Mouse (Mus musculus): ENCODE measurements around the gene 4932438H23Rik.

The 4932438H23Rik gene

DNA sequence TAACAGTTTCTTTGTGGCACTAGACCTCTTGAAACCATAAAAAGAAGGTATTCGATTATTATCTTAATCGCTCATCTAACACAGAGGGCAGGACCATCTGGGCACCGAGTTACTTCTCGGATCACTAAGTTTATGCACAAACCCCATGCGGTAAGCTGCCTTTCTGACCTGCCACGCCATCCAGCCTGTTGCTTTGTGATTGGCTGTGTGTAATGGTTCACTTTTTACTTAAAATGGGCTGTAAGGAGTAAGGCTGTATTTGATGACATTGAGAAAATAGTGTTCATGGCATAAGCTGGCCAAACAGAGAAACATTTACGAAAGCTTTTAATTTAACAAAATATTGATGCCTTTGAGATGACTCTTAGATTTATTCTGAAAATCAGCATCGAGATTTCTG is at the start of gene 4932438H23Rik:
Gene 4932438H23Rik, minus strand, starts transcription at position 101 of the 400 bp plus-strand sequence.
- in situ Hi-C loops (cut with MboI) = loop anchor here (25.0 kb wide), 1 partner anchor 792 kb away; no protein-coding TSS in a partner anchor

DNA sequence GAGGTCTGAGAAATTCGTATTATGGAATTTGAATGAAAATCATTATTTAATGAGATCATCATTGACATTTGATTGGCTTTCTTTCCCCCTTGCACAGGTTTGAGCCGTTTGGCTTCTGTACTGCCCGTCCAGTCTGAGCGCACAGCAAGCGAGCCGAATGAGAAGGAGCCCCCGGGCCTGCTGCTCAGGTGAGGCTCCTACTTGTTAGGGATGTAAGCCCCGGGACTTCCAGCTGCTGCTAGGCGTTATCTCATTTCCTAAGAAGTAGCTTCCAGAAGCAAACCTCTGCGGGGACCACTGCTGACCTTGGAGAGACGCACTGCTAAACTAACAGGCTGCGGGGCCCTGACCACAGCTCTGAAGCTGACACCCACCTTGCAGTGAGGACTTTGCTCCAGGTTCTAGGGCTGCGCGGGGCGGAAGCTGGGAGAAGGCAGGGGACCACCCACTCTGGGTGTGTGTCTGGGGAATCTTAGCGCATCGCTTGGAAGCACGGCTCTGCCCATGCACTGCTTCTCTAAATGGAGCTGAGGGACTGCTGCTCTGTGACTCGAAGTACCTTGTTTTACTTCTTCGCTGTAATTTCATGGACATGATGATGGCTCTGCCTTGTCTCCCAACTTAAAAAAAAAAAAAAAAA is 46.2 kb upstream of the 4932438H23Rik start:
- in situ Hi-C loops (cut with MboI) = no loop called here

DNA sequence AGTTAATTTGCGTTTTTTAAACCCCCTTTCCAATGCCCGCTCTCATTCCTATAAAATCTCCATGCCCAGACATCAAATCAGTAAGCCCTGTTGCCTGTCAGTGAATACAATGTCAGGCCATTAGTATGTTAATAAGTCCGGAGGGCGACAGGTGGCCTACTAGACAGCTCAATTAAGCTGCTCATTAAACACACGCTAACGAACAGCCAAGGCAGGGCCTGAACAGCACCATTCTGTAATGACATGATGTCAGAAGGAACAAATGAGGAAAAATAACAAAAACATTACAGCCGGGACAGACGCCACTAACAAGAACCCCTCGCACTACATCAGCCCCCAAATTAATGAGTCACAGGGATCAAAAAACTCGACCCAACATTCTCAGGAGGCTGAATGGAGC is 45.5 kb upstream of the 4932438H23Rik start:
- in situ Hi-C loops (cut with MboI) = no loop called here

DNA sequence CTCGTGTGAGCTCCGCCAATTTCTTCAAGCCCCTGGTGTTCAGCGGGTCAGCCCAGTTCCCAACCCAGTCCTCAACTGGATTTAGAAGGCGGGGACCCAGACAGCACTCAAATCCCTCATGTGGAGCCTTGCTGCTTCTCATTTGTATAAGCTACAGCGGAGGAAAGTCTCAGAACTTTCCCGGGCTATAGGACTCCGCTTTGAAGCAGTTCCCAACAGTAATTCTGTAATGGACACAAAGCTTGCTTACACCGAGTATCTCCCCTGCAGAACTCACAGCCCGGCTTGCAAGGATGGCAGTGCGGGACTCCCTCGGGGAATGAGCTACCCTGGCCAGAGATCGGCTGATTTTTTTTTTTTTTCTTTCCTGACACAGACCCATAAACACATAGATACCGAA is 45.1 kb upstream of the 4932438H23Rik start:
- in situ Hi-C loops (cut with MboI) = no loop called here

DNA sequence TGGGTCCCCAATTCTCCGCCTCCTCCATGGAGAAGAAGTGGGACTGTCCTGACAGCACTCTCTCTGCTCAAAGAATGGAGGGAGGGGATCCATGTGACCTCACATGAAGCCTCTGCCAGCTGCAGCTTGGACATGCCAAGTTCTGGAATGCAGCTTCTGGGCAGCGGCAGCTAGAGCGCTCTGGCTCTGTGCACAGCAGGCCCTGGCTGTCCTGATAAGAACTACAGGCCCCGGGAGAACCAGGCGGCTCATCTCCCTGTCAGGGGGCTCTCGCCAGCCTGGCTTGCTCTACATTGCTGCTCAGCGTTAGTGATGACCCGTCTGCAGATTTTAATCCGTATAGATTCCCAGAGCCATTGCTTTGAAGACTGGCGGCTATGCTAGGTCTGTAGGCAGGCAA is 44.6 kb upstream of the 4932438H23Rik start:
- in situ Hi-C loops (cut with MboI) = no loop called here

DNA sequence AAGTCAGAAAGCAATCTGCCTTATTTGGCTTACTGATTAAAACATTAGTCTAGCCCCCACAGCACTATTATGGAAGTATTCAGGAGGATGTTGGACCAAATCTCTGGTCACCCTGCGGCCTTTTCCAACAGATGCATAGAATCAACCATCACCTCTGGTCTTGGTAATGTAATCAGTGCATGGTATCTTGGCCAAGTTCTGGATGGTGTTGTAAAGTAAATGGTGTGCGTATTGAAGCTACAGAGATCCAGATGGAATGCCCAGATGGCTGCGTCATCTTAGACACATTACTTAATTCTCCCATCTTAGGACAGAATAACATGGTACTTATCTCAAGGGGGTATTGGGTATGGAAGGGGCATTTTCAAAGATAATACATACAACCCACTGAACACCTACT is 43.8 kb upstream of the 4932438H23Rik start:
- in situ Hi-C loops (cut with MboI) = no loop called here

DNA sequence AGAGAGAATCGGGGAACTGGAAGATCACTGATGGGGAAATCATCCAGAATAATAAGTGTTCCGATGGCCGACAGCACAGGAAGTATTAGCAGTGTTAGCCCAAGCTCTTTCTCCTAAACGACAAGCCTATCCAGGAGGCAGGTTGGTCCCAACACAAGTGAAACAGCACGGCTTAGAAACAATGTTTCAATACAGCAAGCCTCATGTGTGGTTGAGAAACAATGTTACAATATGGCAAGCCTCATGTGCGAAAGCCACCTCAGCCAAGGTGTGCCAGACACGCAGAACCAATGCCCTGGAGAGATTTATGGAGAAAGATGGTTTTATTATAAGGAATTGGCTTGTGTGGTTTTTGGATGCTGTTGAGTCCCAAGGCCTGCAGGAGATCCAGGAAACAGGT is 43.2 kb upstream of the 4932438H23Rik start:
- in situ Hi-C loops (cut with MboI) = no loop called here

DNA sequence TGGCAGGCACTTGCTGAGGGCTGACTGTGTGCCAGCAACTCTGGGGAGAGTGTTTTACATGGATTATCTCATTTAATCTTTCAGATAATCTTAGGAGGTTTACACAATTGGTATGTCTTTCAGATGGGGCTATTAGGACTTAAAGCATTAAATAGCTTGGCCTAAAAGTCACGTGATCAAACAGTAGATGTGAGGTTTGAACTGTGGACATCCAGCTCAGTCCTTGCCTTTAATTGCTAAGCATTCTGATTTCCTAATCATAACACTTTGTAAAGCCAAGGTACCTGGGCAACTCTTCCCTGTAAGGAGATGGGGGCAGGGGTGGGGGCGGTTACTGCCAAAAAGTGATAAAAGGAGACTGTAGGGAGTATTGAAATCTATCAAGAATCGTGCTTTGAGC is 41.7 kb upstream of the 4932438H23Rik start:
- in situ Hi-C loops (cut with MboI) = no loop called here

DNA sequence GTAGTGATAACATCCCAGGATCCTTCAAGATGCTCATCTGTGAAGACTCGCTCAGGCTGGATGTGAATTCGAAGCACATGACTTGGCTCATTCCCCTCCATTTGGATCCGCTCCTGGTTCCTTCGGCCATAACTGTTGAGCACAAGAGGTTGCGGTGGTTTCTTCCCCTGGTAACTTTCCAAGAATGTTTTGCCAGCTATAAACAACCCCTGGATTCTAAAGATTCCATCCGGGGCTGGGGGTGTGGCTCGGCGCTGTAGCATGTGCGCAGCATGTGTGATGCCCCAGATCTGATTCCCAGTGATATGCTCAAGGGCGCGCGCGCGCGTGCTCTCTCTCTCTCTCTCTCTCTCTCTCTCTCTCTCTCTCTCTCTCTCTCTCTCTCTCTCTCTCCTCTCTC is 35.0 kb upstream of the 4932438H23Rik start:
- in situ Hi-C loops (cut with MboI) = no loop called here

DNA sequence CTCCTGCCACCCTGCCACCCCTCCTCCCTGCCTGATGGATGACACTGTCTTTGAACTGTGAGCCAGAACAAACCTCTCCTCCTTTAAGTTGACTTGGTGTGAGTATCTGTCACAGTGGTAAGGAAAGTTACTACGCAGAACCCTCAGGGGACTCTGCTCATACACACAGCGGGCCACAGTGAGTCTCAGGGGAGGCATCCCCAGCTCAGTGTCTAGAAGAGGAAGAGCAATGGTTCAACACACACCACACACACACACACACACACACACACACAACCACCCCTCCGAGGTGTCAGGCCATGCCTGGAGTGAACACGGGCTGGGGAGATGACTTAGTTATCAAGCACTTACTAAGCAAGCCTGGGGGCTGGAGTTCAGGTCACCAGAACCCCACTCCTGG is 33.5 kb upstream of the 4932438H23Rik start:
- in situ Hi-C loops (cut with MboI) = no loop called here

DNA sequence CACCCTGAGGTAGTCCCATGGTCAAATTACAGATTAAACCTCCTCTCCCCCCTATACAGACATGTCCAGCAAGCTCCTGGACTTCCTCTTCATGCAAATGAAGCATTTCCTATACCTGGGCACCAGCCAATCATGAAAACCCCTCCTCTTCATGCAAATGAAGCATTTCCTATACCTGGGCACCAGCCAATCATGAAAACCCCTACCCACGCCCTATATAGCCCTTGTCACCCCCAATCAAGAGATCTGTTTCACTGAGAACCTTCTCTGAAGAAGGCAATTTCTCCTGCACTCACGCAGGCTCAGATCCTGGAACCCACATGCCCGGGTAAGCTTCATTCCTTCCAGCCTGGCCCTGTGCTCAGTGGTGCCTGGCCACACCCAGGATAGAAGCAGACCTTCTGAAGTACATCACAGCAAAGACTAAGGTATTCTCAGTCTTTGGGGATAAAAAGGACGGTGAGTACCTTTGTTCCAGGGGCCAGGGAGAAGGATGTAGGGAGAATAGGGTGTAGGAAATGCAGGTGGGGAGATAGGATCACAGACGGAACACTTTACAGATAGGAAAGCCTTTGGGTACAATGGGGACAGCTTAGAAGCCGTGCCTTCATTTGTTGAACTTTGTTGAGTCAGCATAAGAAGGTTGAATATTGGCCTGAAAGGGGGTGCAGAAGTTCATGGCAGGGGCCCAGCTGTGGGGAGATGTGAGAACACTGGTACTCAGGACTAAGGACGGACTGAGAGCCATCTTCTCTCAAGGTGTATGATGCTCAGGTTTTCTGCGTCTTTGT is 32.0 kb upstream of the 4932438H23Rik start:
- in situ Hi-C loops (cut with MboI) = no loop called here

DNA sequence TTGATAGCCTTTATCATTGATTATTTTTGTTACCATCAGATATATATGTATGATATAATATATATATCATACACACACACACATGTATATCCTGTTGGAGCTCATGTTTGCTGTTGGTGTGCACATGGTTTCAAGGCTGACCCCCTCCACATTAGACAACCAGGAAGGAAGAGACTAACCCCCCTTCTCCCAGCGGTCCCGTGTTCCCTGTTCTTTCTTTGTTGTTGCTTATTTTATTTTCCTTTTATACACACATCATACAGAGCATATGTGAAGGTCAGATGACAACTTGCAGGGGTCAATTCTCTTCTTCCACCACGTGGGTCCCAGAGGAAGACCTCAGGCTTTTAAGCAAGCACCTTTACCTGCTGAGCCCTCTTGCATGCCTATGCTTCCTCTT is 29.3 kb upstream of the 4932438H23Rik start:
- in situ Hi-C loops (cut with MboI) = no loop called here

DNA sequence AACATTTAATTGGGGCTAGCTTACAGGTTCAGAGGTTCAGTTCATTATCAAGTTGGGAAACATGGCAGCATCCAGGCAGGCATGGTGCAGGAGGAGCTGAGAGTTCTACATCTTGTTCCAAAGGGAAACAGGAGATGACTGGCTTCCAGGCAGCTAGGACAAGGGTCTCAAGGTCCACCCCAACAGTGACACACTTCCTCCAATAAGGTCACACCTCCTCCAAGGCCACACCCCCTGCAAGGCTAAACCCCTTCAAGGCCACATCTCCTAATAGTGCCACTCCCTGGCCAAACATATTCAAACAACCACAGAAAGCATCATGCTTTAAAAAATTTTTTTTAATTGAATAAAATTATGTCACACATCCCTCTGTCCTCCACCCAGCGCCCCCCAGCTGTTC is 28.9 kb upstream of the 4932438H23Rik start:
- in situ Hi-C loops (cut with MboI) = no loop called here

DNA sequence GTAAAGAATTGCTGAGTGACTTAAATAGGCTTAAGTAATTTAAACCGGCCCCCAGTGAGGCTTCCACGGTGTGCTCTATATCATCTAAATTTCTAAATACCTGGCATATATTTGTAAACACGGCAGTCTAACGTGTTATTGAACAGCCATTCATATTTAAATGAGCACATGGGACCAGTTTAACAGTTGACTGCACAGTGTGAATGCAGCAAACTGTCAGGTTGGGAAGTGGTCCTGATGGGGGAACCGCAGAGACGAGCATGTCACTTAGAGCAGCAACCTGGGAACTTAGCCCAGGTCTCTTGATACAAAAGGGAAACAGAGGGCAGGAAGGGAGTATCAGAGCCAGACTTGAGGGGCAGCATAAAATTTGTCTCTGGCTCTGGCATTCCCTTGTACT is 25.0 kb upstream of the 4932438H23Rik start:
- in situ Hi-C loops (cut with MboI) = no loop called here

DNA sequence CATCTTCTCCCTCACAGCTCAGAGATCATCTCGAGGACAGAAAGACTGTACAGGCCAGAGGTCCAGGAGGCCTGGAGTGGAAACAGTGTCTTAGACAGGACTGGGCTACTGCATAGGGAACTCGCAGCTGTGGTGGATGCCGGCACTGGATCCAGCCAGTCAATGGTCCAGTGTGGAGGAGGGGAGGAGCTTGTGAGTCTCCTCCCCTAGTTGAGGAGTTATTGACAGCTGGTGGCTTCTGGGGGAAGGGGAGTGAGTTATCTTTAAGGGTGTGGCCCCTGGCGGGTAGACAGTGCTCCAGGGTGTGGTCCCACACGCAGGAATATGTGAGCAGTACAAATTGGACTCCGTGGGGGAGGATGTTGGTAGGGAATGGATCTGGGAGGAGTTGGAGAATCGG is 21.8 kb upstream of the 4932438H23Rik start:
- in situ Hi-C loops (cut with MboI) = no loop called here

DNA sequence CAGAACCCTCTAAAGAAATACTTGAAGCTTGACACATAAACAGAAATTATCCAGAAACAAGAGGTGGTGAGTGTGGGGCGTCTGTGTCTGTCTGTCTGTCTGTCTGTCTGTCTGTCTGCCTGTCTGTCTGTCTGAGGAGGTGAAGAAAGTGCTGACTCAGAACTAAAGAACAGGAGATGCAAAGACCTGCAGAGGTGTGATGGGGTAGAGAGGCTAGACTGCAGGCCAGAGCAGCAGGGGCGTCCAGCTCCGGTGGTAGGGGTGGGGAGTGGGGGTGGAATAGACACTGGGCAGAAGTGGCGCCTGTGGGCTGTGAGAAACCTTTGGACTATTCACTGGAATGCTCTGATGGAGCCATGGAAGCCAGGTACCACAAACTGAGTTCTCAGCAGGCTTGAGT is 21.1 kb upstream of the 4932438H23Rik start:
- in situ Hi-C loops (cut with MboI) = no loop called here

DNA sequence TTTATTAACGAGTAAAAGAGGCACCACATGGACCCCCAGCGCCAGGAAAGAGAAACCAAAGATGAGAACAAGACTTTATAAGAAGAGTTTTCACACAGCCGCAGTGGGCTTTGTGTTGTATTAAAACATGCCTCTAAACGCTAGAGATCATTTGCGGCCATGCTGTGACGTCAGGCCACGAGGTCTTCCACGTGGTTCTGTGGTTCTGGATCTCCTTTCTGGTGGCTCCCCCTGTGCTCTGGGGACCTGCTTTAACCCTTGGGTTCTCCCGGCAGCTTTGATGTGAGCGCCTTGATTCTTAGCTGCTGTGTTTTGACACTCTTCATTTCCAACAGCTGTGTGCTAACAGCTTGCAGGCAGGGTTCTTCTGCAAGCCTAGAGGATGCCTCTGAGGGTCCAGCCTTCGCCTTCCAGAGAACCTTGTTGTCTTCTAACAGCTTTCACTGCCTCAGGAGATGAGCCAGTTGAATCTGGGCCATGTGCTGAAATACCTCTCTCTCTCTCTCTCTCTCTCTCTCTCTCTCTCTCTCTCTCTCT is 16.1 kb upstream of the 4932438H23Rik start:
- in situ Hi-C loops (cut with MboI) = no loop called here

DNA sequence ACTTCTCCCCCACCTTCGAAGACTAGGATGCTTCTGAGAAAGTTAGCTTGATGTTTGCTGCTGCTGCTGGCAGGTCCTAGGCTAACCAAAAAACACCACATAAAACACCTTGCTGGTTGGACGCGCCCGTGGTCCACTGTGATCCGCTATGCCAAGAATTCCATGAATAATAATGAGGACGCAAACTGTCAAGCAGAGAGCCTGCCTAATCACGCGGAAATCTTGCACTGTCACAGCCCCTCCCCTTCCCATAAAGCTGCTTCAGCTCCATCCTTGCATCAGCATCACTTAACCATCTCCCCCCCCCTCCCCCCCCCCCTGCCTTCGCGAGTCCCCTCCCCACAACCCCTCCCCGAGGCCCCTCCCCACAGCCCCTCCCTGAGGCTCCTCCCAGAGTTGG is 12.7 kb upstream of the 4932438H23Rik start:
- in situ Hi-C loops (cut with MboI) = no loop called here

DNA sequence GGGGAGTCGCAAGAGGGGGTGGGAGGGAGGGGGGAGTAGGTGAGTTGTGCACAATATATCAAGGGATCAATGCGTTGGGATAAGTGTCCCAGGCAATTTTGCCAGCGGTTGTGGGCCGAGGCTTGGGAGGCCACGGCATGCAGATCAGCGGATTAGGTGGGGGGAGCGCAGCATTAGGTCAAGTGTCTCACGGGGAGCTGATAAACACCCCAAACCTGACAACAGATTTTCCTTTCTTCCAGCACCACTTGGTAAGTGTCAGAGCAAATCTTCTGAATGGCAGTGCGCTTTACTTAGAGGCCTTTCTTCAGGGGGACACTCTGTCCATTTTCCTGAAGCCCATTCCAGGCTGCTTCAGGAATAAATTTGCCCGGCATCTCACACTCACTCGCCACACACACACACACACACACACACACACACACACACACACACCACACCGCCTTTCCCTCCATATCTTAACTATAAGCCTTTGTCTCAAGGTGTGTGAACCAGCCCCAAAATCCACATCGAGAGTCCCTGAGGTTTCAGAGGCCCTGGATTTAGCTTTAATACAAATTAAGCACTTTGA is 10.6 kb upstream of the 4932438H23Rik start:
- in situ Hi-C loops (cut with MboI) = no loop called here

DNA sequence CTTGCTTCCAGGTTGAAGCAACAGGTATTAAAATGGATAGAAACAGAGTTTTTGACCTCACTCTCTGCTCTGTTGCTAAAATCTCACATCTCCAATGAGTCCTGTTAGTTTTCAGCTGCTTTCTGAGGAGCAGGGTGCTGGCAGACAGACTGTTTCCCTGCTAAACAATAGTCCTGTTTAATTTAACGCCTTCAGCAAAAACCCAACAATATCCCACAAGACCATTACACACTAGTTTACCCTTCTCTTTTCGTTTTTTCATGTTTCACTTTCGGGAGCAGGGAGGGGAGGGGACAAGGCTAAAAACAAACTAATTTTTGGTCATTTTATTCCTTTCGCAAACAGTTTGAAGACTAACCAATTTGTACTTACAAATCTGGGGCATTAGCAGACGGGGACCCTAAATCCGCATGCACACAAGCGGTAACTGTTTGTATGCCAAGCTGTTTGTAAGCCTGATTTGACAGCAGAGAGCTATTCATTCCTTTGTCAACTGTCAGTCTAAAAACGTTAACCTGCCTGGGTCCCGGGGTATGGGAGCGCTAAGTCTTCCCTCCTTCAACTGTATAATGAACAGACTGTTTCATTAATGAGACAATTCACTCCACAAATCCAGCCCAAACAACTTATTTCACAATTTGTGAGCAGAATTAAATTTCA is 10.0 kb upstream of the 4932438H23Rik start:
- in situ Hi-C loops (cut with MboI) = no loop called here

DNA sequence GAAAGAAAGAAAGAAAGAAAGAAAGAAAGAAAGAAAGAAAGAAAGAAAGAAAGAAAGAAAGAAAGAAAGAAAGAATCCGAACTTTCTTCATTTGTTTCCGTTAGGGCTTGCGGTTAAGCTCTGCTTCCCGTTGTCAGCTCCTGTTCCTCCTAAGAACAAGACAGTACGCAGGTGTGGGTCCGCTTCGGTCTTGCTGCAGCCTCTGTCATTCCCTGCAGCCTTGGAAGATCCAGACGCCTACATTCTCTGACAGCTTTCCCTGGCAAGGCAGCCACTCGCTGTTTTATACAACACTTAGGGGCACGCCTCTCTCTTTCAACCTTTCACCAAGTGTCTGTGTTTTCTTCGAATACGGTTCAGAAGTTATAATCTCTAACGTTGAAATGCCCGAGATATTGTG is 8.5 kb upstream of the 4932438H23Rik start:
- in situ Hi-C loops (cut with MboI) = no loop called here

DNA sequence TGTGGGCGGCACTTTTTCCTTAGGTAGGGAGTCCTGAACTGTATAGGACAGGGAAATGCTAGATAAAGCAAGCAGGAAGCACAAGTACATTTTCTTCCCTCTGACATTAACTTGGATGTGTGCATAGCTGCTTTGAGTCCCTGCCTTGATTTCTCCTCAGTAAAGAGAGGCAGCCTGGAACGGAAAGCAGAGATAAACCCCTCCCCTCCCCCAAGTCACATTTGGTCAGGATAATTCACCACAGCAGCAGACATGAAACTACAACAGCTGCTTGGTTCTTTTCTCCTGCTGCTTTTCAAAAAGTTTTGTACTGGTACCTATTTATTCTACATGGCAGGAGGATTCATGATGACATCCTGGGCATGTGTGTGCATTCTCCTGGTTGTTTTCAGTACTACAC is 5.6 kb upstream of the 4932438H23Rik start:
- in situ Hi-C loops (cut with MboI) = no loop called here

All from mature B cell (primary cell).